Mouse (Mus musculus): ENCODE results near the gene Gm10382. TPM values are rescaled to one million over a fixed set of nuclear protein-coding genes. Genes with fewer than 3 reads are reported as not detected.
A peak's percentile ranks its signal among the peaks of the same experiment; 100 is the strongest.

Gm10382 gene
- 0.56 and 0.73 TPM in 2 replicates for polyA plus RNA-seq (2015; fragmentation: Nextera tagmentation; extraction: Ambion mirVana)

DNA sequence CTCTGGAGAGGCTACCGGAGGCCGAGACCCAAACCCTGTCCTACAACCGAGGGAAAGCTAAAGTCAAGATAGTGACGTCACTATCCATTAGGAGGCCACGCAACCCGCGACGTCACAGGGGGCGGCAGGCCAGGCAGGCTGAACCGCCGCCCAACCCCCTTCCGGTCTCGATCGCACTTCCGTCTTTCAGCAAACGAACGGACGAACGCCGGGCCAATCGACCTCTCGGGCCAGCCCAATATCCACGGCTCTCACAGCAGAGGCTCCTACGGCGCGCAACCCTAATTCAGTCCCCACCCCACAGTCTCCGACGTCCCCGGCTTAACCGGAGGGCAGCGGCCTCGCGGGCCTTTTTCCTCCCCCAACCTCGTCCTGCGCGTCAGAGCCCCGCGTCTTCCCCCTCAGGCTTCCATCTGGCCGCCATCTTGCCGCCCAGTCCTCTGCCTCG is at the start of gene Gm10382:
TSS of gene Gm10382 (plus strand) at position 192 of the 448 bp plus-strand sequence.
- peaks cover 53% of the 10 kb centered on the region for H3K4me1 ChIP-seq
- under 1% methylated on average over 41 of the region's 41 CpGs for WGBS

DNA sequence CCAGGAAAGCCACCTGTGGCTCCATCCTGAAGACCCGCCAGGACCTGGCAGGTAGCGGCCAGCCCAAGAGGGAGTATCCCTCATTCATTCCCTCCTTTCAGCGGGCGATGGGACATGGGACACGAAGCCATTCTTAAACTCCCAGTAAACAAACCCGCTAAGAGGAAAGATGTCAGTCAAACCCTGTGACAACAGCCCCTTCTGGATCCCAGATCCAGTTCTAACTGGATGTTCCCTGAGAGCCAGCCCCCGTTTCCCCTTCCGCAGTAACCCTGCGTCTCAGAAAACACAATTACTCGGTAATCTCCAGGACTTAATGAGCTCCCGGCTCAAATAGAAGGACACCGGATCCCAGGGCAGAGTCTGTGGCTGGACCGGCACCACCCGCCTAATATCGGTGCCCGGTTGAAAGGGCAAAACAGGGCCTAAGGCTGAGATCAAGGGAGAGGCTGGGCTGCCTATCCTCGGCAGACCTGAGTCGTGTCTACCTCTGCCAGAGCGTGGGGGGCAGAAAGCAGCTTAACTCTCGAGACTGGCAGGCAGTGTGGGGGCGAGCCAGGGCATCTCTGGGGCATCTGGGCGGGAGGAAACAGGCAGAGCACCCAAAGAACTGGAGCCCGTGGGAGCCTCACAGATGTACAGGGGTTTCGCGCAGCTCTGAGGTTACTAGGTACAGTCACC is 49.1 kb upstream of the Gm10382 start:
- Histone ChIP-seq H3K4me2 (peak overlapping the region; percentile 94), H3K27ac (peak overlapping the region; percentile 56), H3K4me3 (peak overlapping the region; percentile 71), H3K9me3 (no peaks in the 10 kb centered on the region), H3K36me3 (no peaks in the 10 kb centered on the region), H3K9ac (peak overlapping the region; percentile 68), H3K27me3 (no peaks in the 10 kb centered on the region), H3K4me1 (peaks cover 24% of the 10 kb centered on the region)
- no peak for ATAC-seq (ENCODE audit: borderline replicate concordance, extremely low read depth, low FRiP score, low TSS enrichment)
- 6% methylated on average over 25 of the region's 25 CpGs for WGBS

More for the DNA sequence above, at the start of gene Gm10382:
- Histone ChIP-seq H3K9me3 (no peaks in the 10 kb centered on the region), H3K27me3 (no peaks in the 10 kb centered on the region), H3K9ac (peak within 1 kb of the TSS; percentile 91), H3K4me2 (peak within 1 kb of the TSS; percentile 79), H3K36me3 (peaks cover 19% of the 10 kb centered on the region), H3K27ac (peak within 1 kb of the TSS; percentile 96), H3K4me3 (peak within 1 kb of the TSS; percentile 70)
- peak; percentile 27 for ATAC-seq (ENCODE audit: borderline replicate concordance, extremely low read depth, low FRiP score, low TSS enrichment)

DNA sequence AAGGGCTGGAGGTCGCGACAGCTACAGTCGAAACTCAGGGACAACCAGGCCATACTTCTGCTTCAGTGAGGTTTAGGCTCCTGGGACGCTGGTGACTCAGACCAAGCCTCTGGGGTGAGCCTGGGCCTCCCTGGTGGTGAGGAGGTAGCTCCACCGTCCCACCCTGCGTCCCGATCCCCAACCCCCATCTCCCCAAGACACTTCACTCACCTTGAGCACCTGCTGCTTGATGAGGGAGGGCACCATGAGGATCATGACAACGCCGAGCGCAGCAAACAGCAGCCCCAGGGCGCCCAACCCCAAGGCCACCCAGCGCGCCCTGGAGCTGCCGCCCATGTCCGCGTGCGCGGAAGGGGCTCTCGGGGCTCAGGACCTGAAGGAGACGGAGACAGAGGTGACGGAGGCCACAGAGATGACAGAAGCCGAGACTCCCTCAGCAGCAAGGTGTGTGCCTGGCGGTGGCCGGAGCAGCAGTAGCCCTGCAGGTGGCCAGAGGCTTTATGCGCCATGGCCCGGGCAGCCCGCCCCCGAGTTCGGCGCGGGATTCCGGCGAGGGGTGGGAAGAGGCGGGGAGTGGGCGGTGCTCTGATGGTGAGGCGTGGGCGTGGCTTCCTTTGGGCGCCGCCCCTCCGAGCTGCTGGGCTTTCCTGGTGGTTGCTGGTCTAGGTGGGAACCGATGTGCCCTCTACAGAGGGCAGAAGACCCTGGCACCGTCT is 48.4 kb upstream of the Gm10382 start, which contains the start of gene Scarb1:
TSS of gene Scarb1 (minus strand) at position 548 of the 716 bp plus-strand sequence.
- Histone ChIP-seq H3K9me3 (no peaks in the 10 kb centered on the region), H3K36me3 (no peaks in the 10 kb centered on the region), H3K4me1 (peaks cover 24% of the 10 kb centered on the region), H3K27ac (peak within 1 kb of the TSS; percentile 56), H3K4me3 (peak within 1 kb of the TSS; percentile 71), H3K9ac (peak within 1 kb of the TSS; percentile 68), H3K27me3 (no peaks in the 10 kb centered on the region), H3K4me2 (peak within 1 kb of the TSS; percentile 94)
- ATAC-seq (ENCODE audit: borderline replicate concordance, extremely low read depth, low FRiP score, low TSS enrichment) = peak; percentile 78
- 1% methylated on average over 42 of the region's 42 CpGs for WGBS

DNA sequence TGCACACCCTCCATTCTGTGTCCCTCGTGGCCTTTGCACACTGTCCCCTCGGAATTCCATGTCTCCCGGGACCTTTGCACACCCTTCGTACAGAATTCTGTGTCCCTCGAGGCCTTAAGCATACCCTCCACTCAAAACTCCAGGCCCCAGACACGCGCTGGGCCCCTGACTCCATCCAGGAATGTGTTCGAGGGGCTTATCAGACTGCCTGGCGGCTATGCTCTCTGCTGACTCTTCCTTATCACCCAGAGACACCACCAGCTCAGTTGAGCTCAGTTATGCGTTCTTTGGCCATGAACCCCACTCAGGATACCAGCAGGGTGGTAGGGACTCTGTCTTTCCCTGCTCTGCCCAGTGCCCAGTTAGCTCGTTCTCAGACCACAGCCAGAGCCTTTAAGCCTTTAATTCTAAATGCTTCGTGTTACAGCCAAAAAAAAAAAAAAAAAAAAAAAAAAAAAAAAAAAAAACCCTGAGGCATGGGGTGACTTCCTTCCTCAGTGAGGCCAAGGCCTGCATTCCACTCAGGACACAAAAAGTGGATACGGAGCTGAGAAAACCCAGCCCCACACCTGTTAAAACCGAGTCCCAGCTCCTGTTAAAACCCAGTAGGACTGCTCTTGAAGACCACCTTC is 47.5 kb upstream of the Gm10382 start:
- Histone ChIP-seq H3K9me3 (no peaks in the 10 kb centered on the region), H3K27me3 (no peaks in the 10 kb centered on the region), H3K9ac (no peak overlapping the region), H3K36me3 (no peaks in the 10 kb centered on the region), H3K4me1 (peaks cover 24% of the 10 kb centered on the region), H3K4me3 (peak overlapping the region; percentile 71), H3K4me2 (peak overlapping the region; percentile 94), H3K27ac (no peak overlapping the region)
- ATAC-seq (ENCODE audit: borderline replicate concordance, extremely low read depth, low FRiP score, low TSS enrichment) = no peak; the same call in 1 of the 2 replicates
- 35% methylated on average over 14 of the region's 14 CpGs for WGBS

DNA sequence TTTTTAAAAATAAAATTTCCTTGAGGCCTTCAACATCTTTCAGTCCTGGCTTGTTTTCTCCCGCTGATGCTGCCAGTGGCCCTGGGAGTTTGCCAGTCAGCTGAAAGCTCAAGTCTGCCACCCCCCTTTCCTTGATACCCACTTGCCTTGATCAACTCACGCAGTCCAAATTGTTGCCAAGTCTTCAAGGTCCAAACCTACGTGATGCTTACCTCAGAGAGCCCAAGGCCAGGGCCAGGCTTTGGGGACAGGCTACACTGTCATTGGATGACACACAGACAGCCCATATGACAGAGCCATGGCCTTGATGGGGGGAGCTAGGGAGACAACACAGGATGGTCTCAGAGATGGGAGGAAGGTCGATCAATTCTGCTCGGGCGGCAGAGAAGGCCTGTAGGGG is 44.8 kb upstream of the Gm10382 start:
- no peak for ATAC-seq (ENCODE audit: borderline replicate concordance, extremely low read depth, low FRiP score, low TSS enrichment)
- no peak overlapping the region for H3K4me3 ChIP-seq
- no peaks in the 10 kb centered on the region for H3K27me3 ChIP-seq
- no peak overlapping the region for H3K4me2 ChIP-seq
- H3K27ac ChIP-seq = no peak overlapping the region
- H3K9me3 ChIP-seq = no peaks in the 10 kb centered on the region
- WGBS = 88% methylated on average over 6 of the region's 6 CpGs
- H3K36me3 ChIP-seq = no peaks in the 10 kb centered on the region
- peaks cover 19% of the 10 kb centered on the region for H3K4me1 ChIP-seq
- H3K9ac ChIP-seq = no peak overlapping the region

DNA sequence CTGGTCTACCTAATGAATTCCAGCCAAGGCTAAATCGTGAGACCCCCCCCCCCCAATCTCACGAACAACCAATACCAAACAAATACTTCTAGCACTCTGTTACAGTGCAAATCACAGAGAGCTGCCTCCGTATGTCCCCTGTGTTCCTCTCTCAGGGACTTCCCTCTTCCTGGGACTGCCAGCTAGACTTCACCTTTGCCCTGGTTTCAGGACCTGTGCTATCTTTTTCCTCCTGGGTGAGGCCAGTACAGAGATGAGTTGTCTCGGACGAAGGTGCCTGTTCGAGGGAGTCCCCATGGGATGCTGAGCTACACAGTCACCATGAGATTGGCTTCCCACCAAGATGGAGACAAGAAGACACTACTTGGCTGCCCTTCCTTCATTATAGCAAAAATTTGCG is 41.1 kb upstream of the Gm10382 start:
- no peak overlapping the region for H3K4me3 ChIP-seq
- no peaks in the 10 kb centered on the region for H3K9me3 ChIP-seq
- H3K4me2 ChIP-seq = no peak overlapping the region
- no peak overlapping the region for H3K9ac ChIP-seq
- no peaks in the 10 kb centered on the region for H3K27me3 ChIP-seq
- H3K36me3 ChIP-seq = no peaks in the 10 kb centered on the region
- no peak for ATAC-seq (ENCODE audit: borderline replicate concordance, extremely low read depth, low FRiP score, low TSS enrichment)
- H3K27ac ChIP-seq = no peak overlapping the region
- H3K4me1 ChIP-seq = no peaks in the 10 kb centered on the region
- 67% methylated on average over 7 of the region's 7 CpGs for WGBS

DNA sequence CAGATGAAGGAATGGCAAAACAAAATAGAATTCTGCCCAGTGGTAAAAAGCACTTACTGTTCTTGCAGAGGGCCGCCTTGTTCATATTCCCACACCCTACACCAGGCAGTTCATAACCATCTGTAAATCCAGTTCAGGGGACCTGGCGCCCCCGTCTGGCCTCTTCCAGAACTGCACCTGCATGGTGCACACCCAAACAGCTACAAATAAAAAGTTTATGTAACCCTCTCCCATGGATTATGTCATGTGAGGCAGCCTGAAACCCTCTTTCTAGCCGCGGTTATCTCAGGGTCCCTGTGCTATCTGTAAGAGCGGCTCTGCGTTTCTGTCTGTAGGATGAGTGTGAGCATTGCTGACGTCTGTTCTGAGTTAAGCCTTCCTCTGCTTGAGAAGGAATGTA is 40.6 kb upstream of the Gm10382 start:
- Histone ChIP-seq H3K9me3 (no peaks in the 10 kb centered on the region), H3K36me3 (no peaks in the 10 kb centered on the region), H3K4me3 (no peak overlapping the region), H3K27me3 (no peaks in the 10 kb centered on the region), H3K4me1 (no peaks in the 10 kb centered on the region), H3K4me2 (no peak overlapping the region), H3K9ac (no peak overlapping the region), H3K27ac (no peak overlapping the region)
- 29% methylated on average over 8 of the region's 8 CpGs for WGBS
- ATAC-seq (ENCODE audit: borderline replicate concordance, extremely low read depth, low FRiP score, low TSS enrichment) = no peak

DNA sequence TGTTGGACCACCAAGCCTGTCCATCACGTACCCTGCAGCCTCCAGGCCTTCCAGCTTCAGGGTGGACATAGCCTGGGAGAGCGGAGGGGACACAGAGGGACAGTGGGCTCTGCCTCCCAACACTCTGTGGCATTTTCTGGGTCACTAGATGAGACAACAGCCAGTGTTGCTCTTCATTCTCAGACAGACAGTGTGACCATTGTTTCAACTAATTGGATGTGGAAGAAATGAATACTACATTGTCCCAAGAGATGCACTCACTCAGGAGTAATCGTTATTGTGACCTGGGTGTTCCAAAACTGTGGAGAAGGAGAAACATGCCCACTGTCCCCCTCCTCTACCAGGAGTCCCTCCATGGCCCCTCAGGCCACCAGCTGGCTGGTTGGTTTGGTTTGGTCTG is 39.7 kb upstream of the Gm10382 start:
- no peaks in the 10 kb centered on the region for H3K4me1 ChIP-seq
- no peak overlapping the region for H3K9ac ChIP-seq
- H3K4me3 ChIP-seq = no peak overlapping the region
- 86% methylated on average over 3 of the region's 3 CpGs for WGBS
- no peak overlapping the region for H3K4me2 ChIP-seq
- no peak overlapping the region for H3K27ac ChIP-seq
- no peak for ATAC-seq (ENCODE audit: borderline replicate concordance, extremely low read depth, low FRiP score, low TSS enrichment)
- H3K27me3 ChIP-seq = no peaks in the 10 kb centered on the region
- no peaks in the 10 kb centered on the region for H3K36me3 ChIP-seq
- H3K9me3 ChIP-seq = no peaks in the 10 kb centered on the region

DNA sequence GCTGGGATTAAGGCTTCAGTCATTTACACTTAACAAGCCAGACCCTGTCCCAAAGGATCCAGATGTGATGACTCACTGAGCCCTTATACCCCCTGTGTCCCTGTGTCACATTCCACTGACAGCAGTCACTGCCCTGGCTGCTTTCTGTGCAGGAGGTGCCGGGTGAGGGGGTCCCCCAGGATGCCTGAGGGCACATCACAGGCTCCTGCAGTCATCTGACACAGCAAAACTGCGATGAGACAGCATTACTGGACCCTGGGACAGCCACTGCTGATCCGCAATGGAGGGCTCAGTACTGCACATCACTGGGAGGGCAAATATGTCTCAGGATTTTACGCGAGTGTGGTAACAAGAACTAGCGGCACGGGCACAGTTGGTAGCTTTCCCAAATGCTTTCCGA is 38.1 kb upstream of the Gm10382 start:
- Histone ChIP-seq H3K4me3 (no peak overlapping the region), H3K9ac (no peak overlapping the region), H3K27me3 (no peaks in the 10 kb centered on the region), H3K4me1 (no peaks in the 10 kb centered on the region), H3K4me2 (no peak overlapping the region), H3K36me3 (no peaks in the 10 kb centered on the region), H3K9me3 (no peaks in the 10 kb centered on the region), H3K27ac (no peak overlapping the region)
- no peak for ATAC-seq (ENCODE audit: borderline replicate concordance, extremely low read depth, low FRiP score, low TSS enrichment)
- 80% methylated on average over 8 of the region's 8 CpGs for WGBS

DNA sequence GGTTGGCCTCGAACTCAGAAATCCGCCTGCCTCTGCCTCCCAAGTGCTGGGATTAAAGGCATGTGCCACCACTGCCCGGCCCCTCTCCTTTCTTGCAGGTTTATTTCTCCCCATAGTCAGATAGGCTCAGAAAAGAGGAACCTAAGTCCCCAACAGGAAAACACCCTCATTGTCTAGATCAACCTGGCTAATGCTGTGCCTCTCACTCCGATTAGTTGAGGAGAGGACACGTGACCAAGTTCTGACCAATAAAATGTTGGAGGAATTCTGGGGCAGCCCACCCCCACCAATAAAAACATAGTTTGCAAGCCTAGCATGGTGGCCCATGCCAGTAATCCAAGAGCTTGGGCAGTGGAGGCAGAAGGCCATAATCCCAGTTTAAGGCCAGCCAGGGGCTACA is 37.2 kb upstream of the Gm10382 start:
- Histone ChIP-seq H3K9me3 (no peaks in the 10 kb centered on the region), H3K27me3 (no peaks in the 10 kb centered on the region), H3K4me3 (no peak overlapping the region), H3K27ac (no peak overlapping the region), H3K4me1 (no peaks in the 10 kb centered on the region), H3K4me2 (no peak overlapping the region), H3K36me3 (no peaks in the 10 kb centered on the region), H3K9ac (no peak overlapping the region)
- 91% methylated on average over 5 of the region's 5 CpGs for WGBS
- ATAC-seq (ENCODE audit: borderline replicate concordance, extremely low read depth, low FRiP score, low TSS enrichment) = no peak

DNA sequence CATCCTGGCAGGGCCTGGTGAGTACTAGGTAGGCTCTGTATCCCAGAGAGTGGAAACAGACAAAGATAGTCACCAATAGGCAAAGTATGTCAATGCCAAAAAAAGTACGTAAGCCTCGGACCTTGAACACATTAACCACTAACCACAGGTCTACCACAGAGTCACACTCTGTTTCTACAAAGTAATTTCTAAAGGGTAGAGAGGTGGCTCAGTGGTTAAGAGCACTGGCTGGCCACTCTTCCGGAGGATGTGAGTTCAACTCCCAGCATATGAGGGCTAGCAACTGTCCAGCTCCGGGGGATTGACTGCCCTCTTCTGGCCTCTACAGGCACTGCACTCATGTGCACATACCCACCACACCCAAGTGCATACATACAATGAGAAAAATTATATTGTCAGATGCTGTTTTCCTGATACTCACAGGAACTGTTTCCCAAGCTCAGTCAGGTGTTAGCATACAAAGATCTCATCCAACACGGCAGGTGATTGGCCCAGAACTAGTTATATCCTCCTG is 36.3 kb upstream of the Gm10382 start:
- no peaks in the 10 kb centered on the region for H3K36me3 ChIP-seq
- no peak overlapping the region for H3K4me2 ChIP-seq
- H3K27ac ChIP-seq = no peak overlapping the region
- no peaks in the 10 kb centered on the region for H3K27me3 ChIP-seq
- no peak overlapping the region for H3K4me3 ChIP-seq
- WGBS = 92% methylated on average over 5 of the region's 5 CpGs
- H3K9me3 ChIP-seq = no peaks in the 10 kb centered on the region
- no peak for ATAC-seq (ENCODE audit: borderline replicate concordance, extremely low read depth, low FRiP score, low TSS enrichment)
- H3K9ac ChIP-seq = no peak overlapping the region
- H3K4me1 ChIP-seq = 0 out of 2 replicates have a peak, but pooled peaks cover 1% of the 10 kb centered on the region
